Mouse (Mus musculus): ENCODE results near the gene Fam178b. TPM values are rescaled to one million over a fixed set of nuclear protein-coding genes. Genes with fewer than 3 reads are reported as not detected.

Gene Fam178b
- total and polyA plus RNA-seq, 2 experiments from 2014 or later, result 0.41 TPM; not detected in 1

DNA sequence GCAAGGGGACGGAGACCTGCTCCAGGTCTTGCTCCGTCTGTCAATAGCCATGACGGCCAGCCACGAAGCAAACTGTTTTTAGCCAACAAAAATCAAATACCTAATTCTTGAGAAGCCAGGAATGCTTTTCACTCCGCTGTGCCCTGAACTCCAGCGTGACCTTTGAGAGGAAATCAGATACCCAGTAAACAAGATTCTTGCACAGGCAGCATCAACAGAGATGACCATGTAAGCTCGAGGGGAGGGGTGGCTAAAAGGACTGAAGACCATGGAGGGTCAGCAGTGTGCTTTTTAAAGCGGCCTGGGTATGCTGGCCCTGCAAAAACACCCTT, 146.6 kb downstream of the Fam178b start:
- Histone ChIP-seq H3K27me3 (ENCODE audit: insufficient read depth, low read length) (no peaks in the 10 kb centered on the region), H3K36me3 (ENCODE audit: insufficient read depth, low read length) (peaks cover 20% of the 10 kb centered on the region; the same call in 1 of the 2 replicates), H3K4me2 (ENCODE audit: low read depth, low read length) (no peak overlapping the region), H3K9ac (replicated peaks; ENCODE audit: low read length) (no peak overlapping the region), H3K27ac (no peak overlapping the region), H3K4me3 (ENCODE audit: low read length) (no peak overlapping the region), H3K4me1 (ENCODE audit: insufficient read depth, low read length) (no peaks in the 10 kb centered on the region), H3K9me3 (ENCODE audit: low read length) (no peaks in the 10 kb centered on the region)
- no peak for DNase-seq (ENCODE audit: low spot score)
- 68% methylated on average over 8 of the region's 8 CpGs for WGBS
- no peak for ATAC-seq
- no peak for TF ChIP-seq CTCF (IDR thresholded peaks at IDR 0.05; ENCODE audit: low read depth)

DNA sequence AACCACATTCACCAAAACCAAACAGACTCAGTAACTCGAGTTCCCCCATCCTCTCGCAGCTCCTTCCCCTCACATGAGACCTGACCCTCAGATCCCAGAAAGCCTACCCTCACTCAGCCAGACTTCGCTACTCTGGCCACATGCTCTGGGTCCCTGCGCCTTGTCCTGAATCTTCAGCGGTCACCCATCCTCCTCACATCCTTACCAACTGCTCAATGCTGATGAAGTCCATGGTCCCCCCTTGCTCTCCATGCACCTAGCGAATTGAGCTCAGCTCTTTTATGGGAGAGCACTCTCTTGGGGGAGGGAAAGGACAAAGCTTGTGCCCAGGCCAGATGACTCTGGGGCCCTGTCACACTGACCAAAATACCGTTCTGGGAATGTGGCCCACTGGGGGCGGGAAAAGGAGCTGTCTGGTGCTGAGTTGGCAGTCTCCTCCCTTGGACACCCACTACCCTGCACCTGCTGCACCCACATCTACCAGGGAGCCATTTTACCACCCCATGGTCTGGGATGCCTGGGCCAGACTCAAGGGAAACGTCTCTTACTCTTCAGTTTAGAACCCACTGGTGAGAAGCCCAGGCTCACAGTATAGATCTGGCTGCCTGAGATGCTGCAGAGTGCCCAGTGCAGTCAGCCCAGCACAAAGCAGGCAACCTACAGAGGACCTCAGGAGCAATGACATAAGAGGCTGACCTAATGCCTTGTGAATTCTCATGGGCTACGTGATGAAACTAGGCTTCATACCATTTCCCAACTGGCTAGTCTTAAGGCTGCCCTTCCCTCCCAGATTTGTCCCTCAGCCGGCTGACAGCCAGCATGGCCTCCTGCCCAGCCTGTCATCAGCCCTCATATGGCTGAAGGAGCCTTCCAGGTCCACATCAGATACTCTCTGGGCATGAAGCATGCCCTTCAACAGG, 147.2 kb downstream of the Fam178b start:
- Histone ChIP-seq H3K36me3 (ENCODE audit: insufficient read depth, low read length) (peaks cover 20% of the 10 kb centered on the region; the same call in 1 of the 2 replicates), H3K27me3 (ENCODE audit: insufficient read depth, low read length) (no peaks in the 10 kb centered on the region), H3K4me2 (ENCODE audit: low read depth, low read length) (no peak overlapping the region), H3K9me3 (ENCODE audit: low read length) (no peaks in the 10 kb centered on the region), H3K9ac (replicated peaks; ENCODE audit: low read length) (no peak overlapping the region), H3K4me1 (ENCODE audit: insufficient read depth, low read length) (no peaks in the 10 kb centered on the region), H3K27ac (0 out of 2 replicates have a peak overlapping the region, but pooled peaks have one; percentile 54), H3K4me3 (ENCODE audit: low read length) (no peak overlapping the region)
- no peak for TF ChIP-seq CTCF (IDR thresholded peaks at IDR 0.05; ENCODE audit: low read depth)
- DNase-seq (ENCODE audit: low spot score) (peak; percentile 42), ATAC-seq (no peak)
- WGBS, result 76% methylated on average over 11 of the region's 11 CpGs

DNA sequence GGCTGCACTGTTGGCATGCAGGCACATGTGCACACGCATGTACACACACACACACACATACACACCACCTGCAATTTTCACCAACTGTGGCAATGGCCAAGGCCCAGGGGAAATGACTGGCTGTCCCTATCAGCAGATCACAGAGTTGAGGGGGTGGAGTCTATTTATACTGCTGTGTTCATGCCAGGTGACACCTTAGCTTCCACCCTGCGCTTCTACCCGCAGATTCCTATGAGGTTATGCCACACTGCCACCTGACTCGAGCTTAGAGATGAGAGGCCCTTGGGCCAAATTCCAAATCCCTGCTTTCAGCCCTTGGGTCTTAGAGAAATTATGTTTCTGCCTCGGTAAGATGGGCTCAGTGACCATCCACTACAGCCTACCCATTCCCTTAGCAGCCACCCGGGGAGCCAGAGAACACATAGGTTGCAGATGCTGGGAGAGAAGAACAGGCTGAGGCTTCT, 148.4 kb downstream of the Fam178b start:
- H3K9ac ChIP-seq (replicated peaks; ENCODE audit: low read length), result no peak overlapping the region
- no peak overlapping the region for H3K4me3 ChIP-seq (ENCODE audit: low read length)
- no peak for DNase-seq (ENCODE audit: low spot score)
- 68% methylated on average over 6 of the region's 6 CpGs for WGBS
- no peak overlapping the region for H3K27ac ChIP-seq
- peaks cover 9% of the 10 kb centered on the region; the same call in 1 of the 2 replicates for H3K36me3 ChIP-seq (ENCODE audit: insufficient read depth, low read length)
- ATAC-seq, result no peak
- no peak for TF ChIP-seq CTCF (IDR thresholded peaks at IDR 0.05; ENCODE audit: low read depth)
- no peak overlapping the region for H3K4me2 ChIP-seq (ENCODE audit: low read depth, low read length)
- no peaks in the 10 kb centered on the region for H3K4me1 ChIP-seq (ENCODE audit: insufficient read depth, low read length)
- no peaks in the 10 kb centered on the region for H3K9me3 ChIP-seq (ENCODE audit: low read length)
- H3K27me3 ChIP-seq (ENCODE audit: insufficient read depth, low read length), result no peaks in the 10 kb centered on the region

DNA sequence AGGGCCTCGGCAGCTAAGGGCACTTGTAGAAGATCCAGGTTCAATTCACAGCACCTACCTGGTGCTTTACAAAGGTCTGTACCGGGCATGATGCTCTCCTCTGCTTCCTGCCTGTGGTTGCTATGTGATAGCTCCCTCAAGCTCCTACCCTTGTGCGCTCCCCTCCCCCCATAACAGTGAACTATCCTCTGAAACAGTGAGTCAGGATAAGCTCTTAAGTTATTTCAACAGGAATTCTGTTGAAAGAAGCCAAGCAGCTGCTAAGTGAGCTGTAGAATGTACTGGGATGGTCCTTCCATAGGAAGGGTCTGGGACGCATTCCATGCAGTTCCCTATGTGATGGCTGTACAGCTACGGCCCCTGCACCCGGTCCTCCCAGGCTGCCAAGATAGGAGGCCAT, 149.4 kb downstream of the Fam178b start:
- no peaks in the 10 kb centered on the region for H3K4me1 ChIP-seq (ENCODE audit: insufficient read depth, low read length)
- no peaks in the 10 kb centered on the region for H3K9me3 ChIP-seq (ENCODE audit: low read length)

DNA sequence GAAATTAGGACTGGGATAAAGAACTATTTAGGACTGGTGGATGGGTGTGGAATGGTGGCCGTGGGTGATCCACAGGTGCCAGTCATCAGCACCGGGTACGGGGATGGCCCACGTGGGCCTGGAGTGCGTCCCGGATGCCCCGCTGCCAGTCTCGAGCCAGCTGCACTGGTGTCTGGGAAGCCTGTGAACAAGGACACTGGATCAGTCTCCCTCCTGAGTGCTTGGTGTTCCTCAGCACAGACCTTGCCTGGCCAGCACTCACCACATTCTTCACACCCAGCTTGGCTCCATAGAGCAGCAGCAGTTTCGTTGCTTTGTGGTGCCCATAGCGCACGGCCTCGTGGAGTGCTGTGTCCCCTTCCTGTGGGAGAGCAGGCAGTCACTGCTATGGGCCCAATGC, 151.5 kb downstream of the Fam178b start:
- no peak for ATAC-seq
- Histone ChIP-seq H3K27me3 (ENCODE audit: insufficient read depth, low read length) (no peaks in the 10 kb centered on the region), H3K4me2 (ENCODE audit: low read depth, low read length) (no peak overlapping the region), H3K9me3 (ENCODE audit: low read length) (no peaks in the 10 kb centered on the region), H3K4me3 (ENCODE audit: low read length) (no peak overlapping the region), H3K27ac (no peak overlapping the region), H3K9ac (replicated peaks; ENCODE audit: low read length) (no peak overlapping the region), H3K36me3 (ENCODE audit: insufficient read depth, low read length) (no peaks in the 10 kb centered on the region; the same call in 1 of the 2 replicates), H3K4me1 (ENCODE audit: insufficient read depth, low read length) (no peaks in the 10 kb centered on the region)
- WGBS, result 83% methylated on average over 12 of the region's 12 CpGs
- no peak for TF ChIP-seq CTCF (IDR thresholded peaks at IDR 0.05; ENCODE audit: low read depth)
- DNase-seq (ENCODE audit: low spot score), result no peak

More for the DNA sequence above, 149.4 kb downstream of the Fam178b start:
- Histone ChIP-seq H3K27ac (no peak overlapping the region), H3K4me3 (ENCODE audit: low read length) (no peak overlapping the region), H3K4me2 (ENCODE audit: low read depth, low read length) (no peak overlapping the region), H3K36me3 (ENCODE audit: insufficient read depth, low read length) (0 out of 2 replicates have a peak, but pooled peaks cover 4% of the 10 kb centered on the region), H3K27me3 (ENCODE audit: insufficient read depth, low read length) (no peaks in the 10 kb centered on the region), H3K9ac (replicated peaks; ENCODE audit: low read length) (no peak overlapping the region)
- DNase-seq (ENCODE audit: low spot score) (no peak), ATAC-seq (no peak)
- no peak for TF ChIP-seq CTCF (IDR thresholded peaks at IDR 0.05; ENCODE audit: low read depth)
- WGBS, result 81% methylated on average over 6 of the region's 6 CpGs

DNA sequence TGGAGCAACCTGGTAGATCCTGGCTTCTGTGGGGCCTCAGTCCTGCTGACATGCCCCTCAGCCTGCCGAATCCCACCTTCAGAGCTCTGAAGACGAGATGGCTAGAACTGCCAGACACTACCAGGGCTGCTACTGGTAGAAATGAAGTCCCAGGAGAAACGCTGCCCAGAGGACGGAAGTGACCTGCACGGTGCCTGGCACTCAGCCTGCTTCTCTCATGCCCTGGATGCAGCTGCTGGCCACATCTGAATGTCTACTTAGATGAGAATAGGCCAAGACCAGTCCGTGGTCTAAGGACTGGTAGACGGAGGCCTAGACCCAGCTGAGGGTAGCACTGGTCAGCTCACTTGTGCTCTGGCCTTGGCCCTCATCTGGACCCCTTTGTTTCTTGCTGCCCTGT, 152.0 kb downstream of the Fam178b start:
- H3K27me3 ChIP-seq (ENCODE audit: insufficient read depth, low read length), result no peaks in the 10 kb centered on the region
- H3K27ac ChIP-seq, result no peak overlapping the region
- TF ChIP-seq CTCF (IDR thresholded peaks at IDR 0.05; ENCODE audit: low read depth), result no peak
- no peak overlapping the region for H3K9ac ChIP-seq (replicated peaks; ENCODE audit: low read length)
- DNase-seq (ENCODE audit: low spot score), result no peak
- no peaks in the 10 kb centered on the region for H3K4me1 ChIP-seq (ENCODE audit: insufficient read depth, low read length)
- H3K4me2 ChIP-seq (ENCODE audit: low read depth, low read length), result no peak overlapping the region
- H3K36me3 ChIP-seq (ENCODE audit: insufficient read depth, low read length), result no peaks in the 10 kb centered on the region; the same call in 1 of the 2 replicates
- WGBS, result 87% methylated on average over 7 of the region's 7 CpGs
- H3K9me3 ChIP-seq (ENCODE audit: low read length), result no peaks in the 10 kb centered on the region
- H3K4me3 ChIP-seq (ENCODE audit: low read length), result no peak overlapping the region
- ATAC-seq, result no peak

DNA sequence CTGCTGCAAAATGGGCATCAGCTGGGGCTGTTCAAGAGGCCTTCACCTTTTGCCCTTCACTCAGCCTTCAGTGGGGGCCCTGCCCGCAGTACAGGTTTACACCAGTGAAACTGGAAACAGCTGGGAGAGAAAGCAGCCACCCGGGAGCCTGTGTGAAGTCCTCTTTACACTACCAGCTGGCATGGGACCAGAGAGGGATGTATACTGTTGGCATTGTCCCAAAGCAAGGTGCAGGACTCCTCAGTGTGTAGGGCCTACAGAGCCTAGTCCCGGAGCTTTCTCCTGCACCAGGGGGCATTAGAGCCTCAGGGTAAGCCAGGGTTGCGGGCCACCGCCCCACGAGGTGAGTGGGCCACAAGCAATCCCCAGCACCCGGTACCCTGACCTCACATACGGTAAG, 152.5 kb downstream of the Fam178b start:
- DNase-seq (ENCODE audit: low spot score), result no peak
- H3K4me2 ChIP-seq (ENCODE audit: low read depth, low read length), result no peak overlapping the region
- no peak for TF ChIP-seq CTCF (IDR thresholded peaks at IDR 0.05; ENCODE audit: low read depth)
- no peak overlapping the region for H3K27ac ChIP-seq
- no peaks in the 10 kb centered on the region for H3K9me3 ChIP-seq (ENCODE audit: low read length)
- peaks cover 5% of the 10 kb centered on the region; the same call in 1 of the 2 replicates for H3K36me3 ChIP-seq (ENCODE audit: insufficient read depth, low read length)
- no peak overlapping the region for H3K4me3 ChIP-seq (ENCODE audit: low read length)
- ATAC-seq, result peak; percentile 1; the same call in 1 of the 2 replicates
- H3K27me3 ChIP-seq (ENCODE audit: insufficient read depth, low read length), result no peaks in the 10 kb centered on the region
- no peak overlapping the region for H3K9ac ChIP-seq (replicated peaks; ENCODE audit: low read length)
- WGBS, result 71% methylated on average over 8 of the region's 8 CpGs
- H3K4me1 ChIP-seq (ENCODE audit: insufficient read depth, low read length), result no peaks in the 10 kb centered on the region
